Mouse (Mus musculus) mouse embryonic stem cell (cell line): ENCODE data around the gene Hipk3.

Source experiments
- in situ Hi-C, 2 experiments: fragments of 300-500 bp; cut with MboI; formaldehyde crosslinking; loops; 1 replicate in 1 of 2; 3 replicates in 1 of 2; pipeline ENCODE4 v1.14.3; 2019 to 2020; ENCODE audit warnings: low sequenced_read_pairs in 2 of 2, low pct_unique_long_range_greater_than_20kb in 1 of 2, mixed read lengths in 1 of 2; ENCODE audit not compliant: unreplicated experiment in 1 of 2

Hipk3 gene

DNA sequence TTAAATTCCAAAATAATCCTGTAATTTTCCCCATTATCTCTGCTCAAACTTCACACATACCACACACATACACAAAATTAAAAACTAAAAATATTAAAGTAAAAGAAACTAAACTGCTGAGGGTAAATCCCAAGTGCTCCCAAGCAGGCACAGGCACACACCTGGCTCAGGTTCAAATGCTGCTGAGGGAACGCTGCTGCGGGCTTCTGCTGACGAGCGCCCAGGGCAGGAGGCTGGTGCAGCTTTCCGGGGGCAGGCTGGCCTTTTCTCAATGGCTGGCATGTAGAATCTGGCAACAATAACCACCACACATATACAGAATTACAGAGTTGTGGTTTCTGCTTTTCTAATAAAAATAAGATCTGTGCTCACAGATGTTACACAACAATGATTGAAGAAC is 63.7 kb downstream of the Hipk3 start:
- in situ Hi-C loops: no loop called here

DNA sequence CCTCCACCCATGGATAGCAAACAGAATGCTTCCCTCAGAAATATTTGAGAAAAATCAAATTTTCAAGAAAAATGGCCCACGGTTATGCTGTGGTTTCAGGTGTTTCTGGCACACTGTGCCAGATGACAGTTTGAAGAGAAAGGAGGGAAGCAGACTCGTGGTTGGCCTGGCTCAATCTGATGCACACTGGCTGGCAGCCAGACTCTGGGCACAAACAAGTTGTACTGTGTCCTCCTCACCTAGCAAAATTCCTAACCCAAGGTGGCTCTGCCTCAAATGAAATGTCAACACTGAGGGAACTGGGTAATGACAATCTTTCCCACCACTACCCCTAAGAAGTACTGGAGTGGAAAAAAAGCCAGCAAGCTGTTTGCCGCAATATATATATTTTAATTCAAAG is 68.1 kb downstream of the Hipk3 start:
- in situ Hi-C loops: no loop called here

DNA sequence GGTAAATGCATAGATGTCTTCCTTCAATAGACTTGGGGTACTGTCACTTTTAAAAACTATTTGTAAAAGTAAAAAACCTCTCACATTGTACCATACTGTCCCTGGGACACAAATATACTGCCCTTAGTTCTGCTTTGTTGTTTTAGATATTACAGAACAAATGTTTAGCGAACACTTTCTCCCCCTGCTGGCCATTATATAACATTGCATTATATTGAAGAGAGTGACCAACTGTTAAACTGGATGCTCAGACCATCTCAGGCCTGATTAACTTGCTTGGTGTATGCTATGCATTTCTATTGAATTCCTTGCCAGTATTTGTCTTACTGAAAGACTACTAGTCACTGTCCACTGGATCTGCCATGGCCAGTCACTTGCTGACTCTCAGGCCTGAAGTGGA is 72.0 kb downstream of the Hipk3 start:
- in situ Hi-C loops: loop anchor here (25.0 kb wide), 2 partner anchors 285 to 385 kb away; partner anchors contain the start of genes 4931422A03Rik (in 1 of the 2) and Fbxo3 (in 1 of the 2)

GRCm38 (mm10) chr2:104420805-104421204 is 73.4 kb downstream of the Hipk3 start:
- in situ Hi-C loops: loop anchor here (25.0 kb wide), 2 partner anchors 284 to 384 kb away; partner anchors contain the start of genes 4931422A03Rik (in 1 of the 2) and Fbxo3 (in 1 of the 2)

DNA sequence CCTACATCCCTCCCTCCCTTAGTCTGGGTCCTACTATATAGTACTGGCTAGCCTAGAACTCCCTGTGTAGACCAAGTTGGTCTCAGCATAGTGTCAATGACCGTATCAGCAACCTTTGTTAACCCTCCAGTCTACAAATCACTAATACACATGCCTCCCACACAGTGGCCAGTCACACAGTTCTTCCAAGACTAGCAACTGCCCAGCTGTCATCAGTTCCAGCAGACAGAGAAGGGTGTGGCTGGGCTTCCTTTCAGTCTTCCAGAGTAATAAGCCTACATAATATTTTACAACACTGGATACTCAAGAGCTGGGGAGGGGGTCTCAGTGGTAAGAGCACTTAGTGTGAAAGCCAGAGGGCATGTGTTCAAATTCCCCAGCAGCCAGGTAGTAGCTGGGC is 74.2 kb downstream of the Hipk3 start:
- in situ Hi-C loops: loop anchor here (10.0 to 25.0 kb wide), 3 partner anchors 283 to 383 kb away; partner anchors contain the start of genes 4931422A03Rik (in 1 of the 2) and Fbxo3 (in 1 of the 2)

GRCm38 (mm10) chr2:104419411-104419810 is 74.8 kb downstream of the Hipk3 start:
- in situ Hi-C loops: loop anchor here (10.0 to 25.0 kb wide), 3 partner anchors 282 to 382 kb away; partner anchors contain the start of genes 4931422A03Rik (in 1 of the 2) and Fbxo3 (in 1 of the 2)

- in situ Hi-C loops: loop anchor here (10.0 to 25.0 kb wide), 3 partner anchors 276 to 376 kb away; partner anchors contain the start of genes 4931422A03Rik (in 1 of the 2) and Fbxo3 (in 1 of the 2)
These were observed 81.2 kb downstream of the Hipk3 start for GRCm38 (mm10) chr2:104413011-104413410.

DNA sequence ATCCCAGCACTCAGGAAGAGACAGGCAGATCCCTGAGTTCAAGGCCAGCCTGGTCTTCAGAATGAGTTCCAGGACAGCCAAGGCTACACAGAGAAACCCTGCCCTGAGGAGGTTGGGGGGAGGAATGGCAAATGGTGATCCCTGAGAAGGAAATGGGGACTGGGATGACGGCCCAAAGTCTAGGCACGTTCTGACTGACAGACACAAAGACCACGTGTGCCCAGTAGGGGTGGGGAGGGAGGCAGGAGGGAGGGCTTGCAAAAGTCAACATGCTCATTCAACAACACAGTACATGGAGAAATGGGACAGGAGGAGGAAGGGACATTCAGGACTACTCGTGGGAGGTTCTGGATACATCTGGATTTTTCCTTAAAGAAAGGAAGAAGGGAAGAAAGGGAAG is 81.8 kb downstream of the Hipk3 start:
- in situ Hi-C loops: loop anchor here (10.0 to 25.0 kb wide), 3 partner anchors 275 to 375 kb away; partner anchors contain the start of genes 4931422A03Rik (in 1 of the 2) and Fbxo3 (in 1 of the 2)

DNA sequence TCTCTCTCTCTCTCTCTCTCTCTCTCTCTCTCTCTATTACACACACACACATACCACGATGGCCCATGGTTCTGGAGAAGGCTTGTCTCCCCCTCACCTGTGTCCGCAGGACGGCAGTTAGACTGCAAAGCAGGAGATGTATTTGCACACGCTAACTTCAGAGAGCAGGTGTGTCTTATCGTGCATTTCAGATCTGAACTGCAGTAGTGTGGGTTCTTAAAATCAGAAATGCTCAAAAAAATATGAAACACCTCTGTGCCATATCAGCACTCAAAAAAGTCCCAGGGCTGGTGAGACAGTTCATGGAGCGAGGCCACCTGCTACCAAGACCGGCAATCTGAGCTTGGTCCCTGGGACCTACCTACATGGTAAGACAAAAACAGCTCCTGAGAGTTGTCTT is 82.4 kb downstream of the Hipk3 start:
- in situ Hi-C loops: loop anchor here (10.0 to 25.0 kb wide), 3 partner anchors 275 to 375 kb away; partner anchors contain the start of genes 4931422A03Rik (in 1 of the 2) and Fbxo3 (in 1 of the 2)

GRCm38 (mm10) chr2:104410963-104411545 is 83.2 kb downstream of the Hipk3 start, which contains the start of gene D430041D05Rik:
Gene D430041D05Rik, minus strand, starts transcription at chr2:104411013.
- in situ Hi-C loops: loop anchor here (10.0 to 25.0 kb wide), 3 partner anchors 274 to 374 kb away; partner anchors contain the start of genes 4931422A03Rik (in 1 of the 2) and Fbxo3 (in 1 of the 2)

GRCm38 (mm10) chr2:104409851-104410821 is 84.1 kb downstream of the Hipk3 start:
- in situ Hi-C loops: loop anchor here (10.0 to 25.0 kb wide), 3 partner anchors 273 to 373 kb away; partner anchors contain the start of genes 4931422A03Rik (in 1 of the 2) and Fbxo3 (in 1 of the 2)

DNA sequence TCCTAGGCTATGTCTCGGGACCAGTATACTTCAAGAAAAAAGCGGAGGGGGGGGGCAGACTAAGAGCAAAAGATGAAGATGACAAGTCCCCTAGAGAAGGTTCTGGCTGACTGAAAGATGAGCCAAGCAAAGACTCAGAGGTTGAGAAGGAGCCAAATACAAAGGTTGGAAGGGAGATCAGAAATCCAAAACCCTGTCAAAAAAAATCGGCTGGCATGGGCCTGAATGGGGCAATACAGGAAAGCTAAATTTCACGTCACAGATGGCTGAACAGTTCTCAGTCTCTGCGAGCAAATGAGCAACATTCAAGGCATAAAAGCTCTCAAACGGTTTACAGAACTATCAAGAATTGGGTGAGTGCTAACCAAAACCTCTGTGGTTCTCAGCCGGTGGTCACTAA is 85.9 kb downstream of the Hipk3 start:
- in situ Hi-C loops: loop anchor here (25.0 kb wide), 2 partner anchors 271 to 371 kb away; partner anchors contain the start of genes 4931422A03Rik (in 1 of the 2) and Fbxo3 (in 1 of the 2)

DNA sequence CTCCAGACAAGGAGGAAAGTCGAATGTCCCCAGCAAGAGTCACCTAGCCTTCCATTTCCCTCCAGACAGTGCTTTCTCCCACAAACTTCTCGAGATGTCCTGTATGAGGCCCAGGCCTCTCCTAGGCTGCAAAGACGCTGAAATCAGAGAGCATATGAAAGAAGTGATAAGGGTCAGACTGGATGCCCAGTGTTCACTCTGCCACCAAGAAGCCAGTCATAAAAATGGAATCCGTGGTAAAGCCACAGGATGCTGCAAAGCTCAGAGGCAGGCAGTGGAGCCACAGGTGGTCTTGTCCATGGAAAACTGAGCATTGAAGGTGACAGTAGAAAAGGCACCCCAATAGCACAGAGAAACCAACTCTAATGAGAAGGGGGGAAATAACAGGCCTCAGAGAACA is 86.3 kb downstream of the Hipk3 start:
- in situ Hi-C loops: loop anchor here (25.0 kb wide), 2 partner anchors 271 to 371 kb away; partner anchors contain the start of genes 4931422A03Rik (in 1 of the 2) and Fbxo3 (in 1 of the 2)

- in situ Hi-C loops: loop anchor here (25.0 kb wide), 2 partner anchors 267 to 367 kb away; partner anchors contain the start of genes 4931422A03Rik (in 1 of the 2) and Fbxo3 (in 1 of the 2)
These were observed 90.2 kb downstream of the Hipk3 start for GRCm38 (mm10) chr2:104404036-104404435.

GRCm38 (mm10) chr2:104398651-104399290 is 95.5 kb downstream of the Hipk3 start:
- in situ Hi-C loops: no loop called here

DNA sequence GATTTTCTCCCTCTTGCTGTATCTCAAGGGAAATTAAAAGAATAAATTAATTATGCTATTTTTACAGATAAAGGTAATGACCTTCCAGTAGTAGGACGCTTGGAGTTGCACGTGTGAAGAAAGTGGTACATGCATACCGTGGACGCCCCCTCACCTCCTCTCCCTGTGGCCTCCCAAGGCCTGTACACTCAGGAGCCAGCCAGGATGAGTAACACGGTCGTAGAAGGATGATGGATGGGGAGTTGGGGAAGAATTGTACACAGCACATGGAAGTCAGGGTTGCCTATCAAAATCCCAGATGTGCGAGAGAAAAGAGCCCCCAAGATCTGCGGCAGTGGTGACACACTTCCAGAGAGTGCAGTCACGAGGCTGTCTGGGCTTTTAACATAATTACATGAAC is 98.3 kb downstream of the Hipk3 start:
- in situ Hi-C loops: no loop called here

- in situ Hi-C loops: no loop called here
These were observed 99.5 kb downstream of the Hipk3 start for GRCm38 (mm10) chr2:104394769-104395168.
